Mouse (Mus musculus): ENCODE results near the gene Nostrin.

- no peak for TF ChIP-seq CTCF (IDR thresholded peaks at IDR 0.05; ENCODE audit: insufficient read depth, low read depth, low read length)
- no peak for TF ChIP-seq POLR2A (IDR thresholded peaks at IDR 0.05; ENCODE audit: insufficient read depth, low read depth, low read length)
Measured at GRCm38 (mm10) chr2:69098701-69099100, 36.9 kb upstream of the Nostrin start.

All from olfactory bulb, adult 2 months (tissue).